Mouse (Mus musculus) C2C12 (cell line): ENCODE data around the gene 9630041A04Rik. TPM values are rescaled to one million over a fixed set of nuclear protein-coding genes. Genes with fewer than 3 reads are reported as not detected.

Experiments
- H3K27me3 ChIP-seq: one replicate; pipeline ENCODE4 v1.6.1; 2011; ENCODE audit not compliant: control insufficient read depth, insufficient read depth, insufficient read length
- H3K36me3 ChIP-seq: one replicate; pipeline ENCODE4 v1.6.1; 2011; ENCODE audit not compliant: control insufficient read depth, insufficient read depth
- H3K4me3 ChIP-seq: one replicate; pipeline ENCODE4 v1.5.1; 2011; ENCODE audit warnings: mild to moderate bottlenecking, control low read depth; ENCODE audit not compliant: poor library complexity, insufficient read depth, severe bottlenecking
- H3K79me2 ChIP-seq: one replicate; pipeline ENCODE4 v1.6.1; 2011; ENCODE audit not compliant: control insufficient read depth, insufficient read depth
- H3K79me3 ChIP-seq: one replicate; pipeline ENCODE4 v1.6.1; 2011; ENCODE audit warnings: low read depth, control low read depth
- H3ac ChIP-seq: one replicate; pipeline ENCODE3; 2011; ENCODE audit warnings: low read depth; ENCODE audit not compliant: control insufficient read depth, insufficient read length
- CEBPB ChIP-seq: IDR thresholded peaks from one replicate; pipeline ENCODE4 v1.6.1; 2011; ENCODE audit warnings: low read depth, mild to moderate bottlenecking, control low read depth, moderate library complexity
- CTCF ChIP-seq: IDR thresholded peaks from one replicate; pipeline ENCODE4 v1.5.1; 2011; ENCODE audit not compliant: control insufficient read depth, insufficient read depth, insufficient read length
- FOSL1 ChIP-seq: IDR thresholded peaks from one replicate; pipeline ENCODE4 v1.8.0; 2011; ENCODE audit warnings: mild to moderate bottlenecking, low read length; ENCODE audit not compliant: poor library complexity, insufficient read depth, severe bottlenecking
- MAX ChIP-seq: IDR thresholded peaks from one replicate; pipeline ENCODE4 v1.6.1; 2011; ENCODE audit warnings: mild to moderate bottlenecking, control low read depth
- MYOD1 ChIP-seq: IDR thresholded peaks from one replicate; pipeline ENCODE4 v1.6.1; 2011; ENCODE audit warnings: low read depth; ENCODE audit not compliant: control insufficient read depth, insufficient read length
- MYOG ChIP-seq: IDR thresholded peaks from one replicate; pipeline ENCODE4 v1.6.1; 2011; ENCODE audit not compliant: control insufficient read depth, insufficient read length; ENCODE audit errors: extremely low read depth
- USF1 ChIP-seq: IDR thresholded peaks from one replicate; pipeline ENCODE4 v1.6.1; 2011; ENCODE audit warnings: low read depth, mild to moderate bottlenecking, control low read depth, moderate library complexity
- polyA plus RNA-seq: library from polyadenylated mRNA; unstranded; fragments of >200 nt; fragmentation: generic; extraction: Trizol; gene quantifications from one replicate; pipeline ENCODE4 v1.2.1, GENCODE M21; 2012; ENCODE audit warnings: missing spikeins

Gene 9630041A04Rik
- polyA plus RNA-seq, 1 experiment = not detected

GRCm38 (mm10) chr9:101908849-101909248, 47.2 kb downstream of the 9630041A04Rik start:
- Histone ChIP-seq H3K27me3 (no peaks in the 10 kb centered on the region), H3K4me3 (no peak overlapping the region), H3K79me2 (no peaks in the 10 kb centered on the region), H3ac (no peak overlapping the region), H3K79me3 (no peaks in the 10 kb centered on the region), H3K36me3 (no peaks in the 10 kb centered on the region)
- TF ChIP-seq FOSL1 (no peak), MYOG (no peak), MAX (no peak), CEBPB (no peak), USF1 (no peak), CTCF (no peak), MYOD1 (no peak)

DNA sequence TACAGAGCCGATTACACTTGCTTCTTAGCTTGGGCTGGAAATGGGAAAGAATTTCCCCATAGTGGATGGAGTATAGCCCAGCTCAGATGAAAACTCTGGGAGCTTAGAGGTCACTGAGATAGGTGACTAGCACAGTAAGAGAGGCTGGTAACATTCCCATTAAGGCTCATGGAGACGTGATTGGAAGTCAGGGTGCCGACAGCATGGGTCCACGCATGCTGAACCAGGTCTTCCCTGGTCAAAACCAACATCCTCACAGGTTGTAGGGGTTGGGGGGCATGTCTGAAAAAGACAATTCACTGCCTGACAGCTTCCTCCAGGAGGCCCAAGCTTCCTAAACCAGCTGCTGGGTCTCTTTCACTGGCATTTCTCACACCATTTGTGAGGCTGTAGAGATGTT, 47.9 kb downstream of the 9630041A04Rik start:
- Histone ChIP-seq H3K79me2 (no peaks in the 10 kb centered on the region), H3K27me3 (no peaks in the 10 kb centered on the region)

GRCm38 (mm10) chr9:101911176-101911866, 49.7 kb downstream of the 9630041A04Rik start:
- H3K79me3 ChIP-seq = no peaks in the 10 kb centered on the region
- no peaks in the 10 kb centered on the region for H3K27me3 ChIP-seq
- H3ac ChIP-seq = no peak overlapping the region
- no peak overlapping the region for H3K4me3 ChIP-seq
- H3K36me3 ChIP-seq = no peaks in the 10 kb centered on the region
- H3K79me2 ChIP-seq = no peaks in the 10 kb centered on the region
- no peak for TF ChIP-seq MYOG

More for the DNA sequence above, 47.9 kb downstream of the 9630041A04Rik start:
- Histone ChIP-seq H3K79me3 (no peaks in the 10 kb centered on the region), H3K4me3 (no peak overlapping the region), H3K36me3 (no peaks in the 10 kb centered on the region), H3ac (no peak overlapping the region)
- no peak for TF ChIP-seq CTCF
- no peak for TF ChIP-seq MYOG
- TF ChIP-seq MAX = no peak

GRCm38 (mm10) chr9:101915082-101915481, 53.4 kb downstream of the 9630041A04Rik start:
- H3K4me3 ChIP-seq = no peak overlapping the region
- H3K79me2 ChIP-seq = no peaks in the 10 kb centered on the region
- no peaks in the 10 kb centered on the region for H3K79me3 ChIP-seq
- no peak overlapping the region for H3ac ChIP-seq
- no peak for TF ChIP-seq CTCF
- no peak for TF ChIP-seq CEBPB
- TF ChIP-seq MAX = no peak
- no peak for TF ChIP-seq MYOD1
- no peak for TF ChIP-seq MYOG
- no peaks in the 10 kb centered on the region for H3K36me3 ChIP-seq
- H3K27me3 ChIP-seq = no peaks in the 10 kb centered on the region

GRCm38 (mm10) chr9:101918771-101919170, 57.1 kb downstream of the 9630041A04Rik start:
- H3K36me3 ChIP-seq = no peaks in the 10 kb centered on the region
- TF ChIP-seq FOSL1 = no peak
- TF ChIP-seq MYOG = no peak
- no peak for TF ChIP-seq CTCF
- TF ChIP-seq MYOD1 = no peak
- TF ChIP-seq MAX = no peak
- TF ChIP-seq CEBPB = no peak
- no peak for TF ChIP-seq USF1
- H3K4me3 ChIP-seq = no peak overlapping the region
- H3ac ChIP-seq = no peak overlapping the region
- H3K79me3 ChIP-seq = no peaks in the 10 kb centered on the region
- H3K79me2 ChIP-seq = no peaks in the 10 kb centered on the region
- no peaks in the 10 kb centered on the region for H3K27me3 ChIP-seq

DNA sequence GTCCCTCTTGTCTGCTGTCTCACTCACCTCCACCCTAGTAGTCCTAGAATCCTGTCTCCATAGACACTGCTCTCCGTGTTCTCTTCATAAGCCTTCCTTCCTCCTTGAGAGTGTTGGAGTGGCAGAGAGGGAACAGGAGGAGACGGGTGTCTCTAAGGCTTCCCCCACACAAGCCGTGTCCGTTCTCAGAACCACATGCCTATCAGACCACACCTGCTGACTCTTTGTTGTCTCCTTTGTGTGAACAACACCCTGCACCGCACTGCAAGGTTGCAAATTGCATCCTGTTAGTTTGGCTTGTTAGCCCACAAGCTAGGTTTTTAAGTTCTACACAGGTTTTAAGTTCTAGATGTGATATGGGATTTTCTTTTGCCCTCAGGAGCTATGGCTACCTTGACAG, 57.7 kb downstream of the 9630041A04Rik start:
- Histone ChIP-seq H3K27me3 (no peaks in the 10 kb centered on the region), H3K36me3 (no peaks in the 10 kb centered on the region), H3K4me3 (no peak overlapping the region), H3K79me2 (no peaks in the 10 kb centered on the region), H3ac (no peak overlapping the region), H3K79me3 (no peaks in the 10 kb centered on the region)
- TF ChIP-seq USF1 (no peak), FOSL1 (no peak), MYOG (no peak), CTCF (no peak), MAX (no peak), MYOD1 (no peak), CEBPB (no peak)
